Mouse (Mus musculus) mesoderm, embryonic 11.5 days (tissue): ENCODE results near the gene A4galt.
"Not testable (repeated sequence)": the region's sequence is repeated elsewhere in the genome, so short reads cannot be mapped to it uniquely, and the experiment has no call there.

Source experiments
- DNase-seq: peaks from one replicate; pipeline ENCODE4 v3.0.0-alpha.2; 2012; ENCODE audit warnings: low read depth, low spot score

A4galt gene

GRCm38 (mm10) chr15:83251176-83252004, at the start of gene A4galt:
Gene A4galt (minus strand): TSS chr15:83251774.
- DNase-seq, result peak; percentile 50

- DNase-seq, result no peak
These were observed 48.5 kb upstream of the A4galt start for GRCm38 (mm10) chr15:83299916-83300582.

GRCm38 (mm10) chr15:83299450-83299849, 47.9 kb upstream of the A4galt start:
- DNase-seq, result no peak

- no peak for DNase-seq
These were observed 47.2 kb upstream of the A4galt start for GRCm38 (mm10) chr15:83298810-83299209.

- DNase-seq, result no peak
These were observed 46.7 kb upstream of the A4galt start for GRCm38 (mm10) chr15:83298313-83298712.

GRCm38 (mm10) chr15:83296771-83297311, 45.3 kb upstream of the A4galt start:
- DNase-seq, result peak; percentile 17

GRCm38 (mm10) chr15:83296050-83296449, 44.5 kb upstream of the A4galt start:
- DNase-seq, result no peak

GRCm38 (mm10) chr15:83294954-83295353, 43.4 kb upstream of the A4galt start:
- no peak for DNase-seq

- no peak for DNase-seq
These were observed 42.4 kb upstream of the A4galt start for GRCm38 (mm10) chr15:83293706-83294645.

GRCm38 (mm10) chr15:83293144-83293543, 41.6 kb upstream of the A4galt start:
- DNase-seq, result no peak

DNA sequence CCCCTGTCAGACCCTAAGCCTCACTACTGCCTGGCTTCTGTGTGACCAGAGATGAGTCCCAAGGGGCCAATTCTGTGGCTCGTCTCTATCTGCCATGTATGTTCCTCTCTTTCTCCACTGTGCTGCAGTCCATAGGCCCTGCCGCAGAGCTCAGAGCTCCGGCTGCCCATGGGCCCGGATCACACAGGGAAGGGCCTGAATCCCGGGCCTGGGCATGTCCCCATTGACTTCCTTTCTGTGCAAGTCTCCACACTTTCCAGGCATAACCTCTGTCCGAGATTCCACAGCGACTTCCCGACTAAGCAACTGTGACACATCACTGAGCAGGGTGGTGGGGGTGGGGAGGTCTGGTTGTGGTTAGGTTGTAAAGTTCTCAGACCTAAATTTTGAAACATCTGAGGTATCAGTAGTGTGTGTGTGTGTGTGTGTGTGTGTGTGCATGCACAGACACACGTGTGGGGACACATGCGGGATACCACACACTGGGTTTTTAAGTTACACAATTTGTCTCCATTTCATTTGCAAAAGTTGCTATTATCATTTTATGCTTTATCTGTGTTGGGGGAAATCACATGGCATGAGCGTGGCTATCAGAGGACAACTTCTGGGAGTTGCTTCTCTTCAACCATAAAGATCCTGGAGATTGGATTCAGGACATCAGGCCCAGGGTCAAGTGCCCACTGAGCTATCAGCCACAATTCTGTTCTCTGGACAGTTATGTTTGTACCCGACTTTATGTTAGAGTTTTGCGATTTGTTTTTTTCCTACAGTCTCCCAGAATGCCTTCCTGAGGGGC, 40.9 kb upstream of the A4galt start:
- DNase-seq, result no peak

DNA sequence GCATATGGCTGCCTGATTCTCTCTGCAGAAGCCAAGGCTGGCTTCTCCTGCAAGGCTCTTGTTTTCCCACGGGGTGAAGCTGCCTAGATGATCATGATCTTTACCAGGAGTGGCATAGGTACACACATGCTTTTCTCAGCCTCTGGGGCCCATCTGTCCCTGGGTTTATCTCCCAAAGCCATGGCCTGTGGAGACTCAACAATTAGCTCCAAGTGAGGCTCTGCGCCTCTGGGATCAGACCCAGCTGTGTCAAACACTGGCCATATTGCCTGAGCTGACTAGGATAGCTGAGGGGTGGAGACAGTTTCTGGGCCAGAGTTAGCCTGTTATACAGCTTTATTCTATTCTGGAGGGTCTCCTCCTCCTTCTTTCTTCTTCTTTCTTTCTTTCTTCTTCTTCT, 39.3 kb upstream of the A4galt start:
- no peak for DNase-seq

- no peak for DNase-seq
These were observed 33.3 kb upstream of the A4galt start for GRCm38 (mm10) chr15:83284828-83285227.

- DNase-seq, result no peak
These were observed 30.8 kb upstream of the A4galt start for GRCm38 (mm10) chr15:83282397-83282796.

- no peak for DNase-seq
These were observed 29.7 kb upstream of the A4galt start for GRCm38 (mm10) chr15:83281303-83281702.

GRCm38 (mm10) chr15:83278579-83278978, 27.0 kb upstream of the A4galt start:
- DNase-seq, result no peak

GRCm38 (mm10) chr15:83277451-83277850, 25.9 kb upstream of the A4galt start:
- DNase-seq, result no peak

- not testable (repeated sequence) for DNase-seq
These were observed 22.7 kb upstream of the A4galt start for GRCm38 (mm10) chr15:83274237-83274636.

- DNase-seq, result no peak
These were observed 21.4 kb upstream of the A4galt start for GRCm38 (mm10) chr15:83273017-83273416.

DNA sequence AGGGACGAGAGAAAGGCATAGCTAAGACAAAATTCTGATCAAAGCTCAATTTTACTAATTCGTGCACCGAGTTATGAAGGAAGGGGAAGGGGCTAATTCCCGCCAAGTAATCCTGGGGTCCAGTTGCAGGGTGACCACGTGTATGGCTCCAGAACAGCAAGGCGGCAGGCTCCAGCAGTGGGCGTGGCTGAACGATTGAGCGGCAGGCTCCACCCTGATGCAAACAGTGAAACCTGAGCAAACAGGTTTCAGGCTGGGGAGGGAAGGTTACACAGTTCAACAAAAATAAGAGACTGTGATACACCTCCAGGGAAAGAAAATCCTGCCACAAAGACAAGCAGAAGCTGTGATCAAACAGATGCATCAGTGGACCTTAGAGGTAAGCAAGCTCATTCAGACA, 19.6 kb upstream of the A4galt start:
- DNase-seq, result not testable (repeated sequence)

DNA sequence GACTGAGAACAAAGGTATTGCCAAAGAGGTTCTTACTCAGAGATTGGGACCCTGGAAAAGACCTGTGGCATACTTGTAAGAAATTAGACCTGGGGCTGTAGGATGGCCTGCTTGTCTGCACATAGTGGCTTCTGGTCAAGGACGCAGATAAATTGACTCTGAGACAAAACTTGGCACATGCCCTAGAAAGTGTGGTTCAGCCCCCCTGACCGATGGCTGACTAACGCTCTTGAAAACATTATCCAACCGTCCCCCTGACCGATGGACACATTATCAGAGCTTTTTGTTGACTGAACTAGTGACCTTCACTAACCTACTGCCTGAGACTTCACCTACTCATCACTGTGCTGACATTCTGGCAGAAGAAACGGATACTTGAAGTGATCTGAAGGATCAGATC, 18.4 kb upstream of the A4galt start:
- DNase-seq, result not testable (repeated sequence)
